Comparison of ENCODE assay signal across 8 mouse cellular contexts in the genomic region with DNA sequence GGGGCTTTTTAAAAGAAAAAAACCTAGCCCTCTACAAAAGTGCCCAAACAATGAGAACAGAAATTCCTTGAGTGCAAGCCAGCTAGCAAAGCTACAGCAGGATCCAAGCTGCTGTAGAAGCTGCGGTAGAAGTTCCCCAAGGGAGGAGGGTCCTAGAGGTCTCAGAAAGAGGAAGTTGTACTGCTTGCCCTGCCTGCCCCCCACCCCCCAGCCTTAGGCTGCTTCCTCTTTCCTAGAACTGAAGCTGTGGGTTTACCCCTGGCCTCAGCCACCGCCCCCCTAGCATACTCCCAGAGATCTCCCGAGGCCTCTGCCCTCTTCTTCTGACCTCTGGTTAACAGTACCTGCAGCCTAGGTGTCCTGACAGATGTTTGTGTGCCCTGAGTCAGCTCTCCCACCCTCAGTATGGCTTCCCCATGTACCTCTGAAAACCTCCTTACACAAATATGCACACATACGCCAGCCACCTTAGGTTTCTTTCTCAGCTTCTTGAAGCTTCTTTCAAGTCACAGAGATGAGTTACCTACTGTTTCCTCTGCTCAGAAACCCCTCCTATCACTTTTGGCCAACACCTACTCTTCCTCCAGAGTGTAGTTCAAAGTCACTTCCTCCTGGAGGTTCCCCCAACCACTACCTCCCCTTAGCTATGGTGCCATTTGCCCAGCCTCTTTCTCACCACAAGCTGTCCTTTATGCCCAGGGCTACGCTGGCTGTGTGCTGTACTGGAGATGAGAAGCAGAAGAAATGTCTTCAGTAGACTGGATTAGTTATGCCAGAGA. TPM values are rescaled to one million over a fixed set of nuclear protein-coding genes. Genes with fewer than 3 reads are reported as not detected.
DNase-seq lines count a peak whose midpoint lies in the region; ATAC-seq and TF ChIP-seq lines count a peak whose summit lies in the region.

No protein-coding gene starts in this region.

- H3K36me3 ChIP-seq in lung, embryonic 14.5 days (ENCODE audit: insufficient read depth) = no peaks in the 10 kb centered on the region
- no peaks in the 10 kb centered on the region for H3K36me3 ChIP-seq in stomach, embryonic 16.5 days (ENCODE audit: control insufficient read depth, insufficient read depth, low read length)

- H3K9ac ChIP-seq in lung, embryonic 14.5 days = no peak overlapping the region
- H3K9ac ChIP-seq in stomach, embryonic 16.5 days (ENCODE audit: low read length) = peak overlapping the region; percentile 7; the same call in 1 of the 2 replicates

- 56% methylated on average over 5 of the region's 5 CpGs for WGBS in lung, embryonic 14.5 days
- WGBS in stomach, embryonic 16.5 days = 48% methylated on average over 5 of the region's 5 CpGs

- H3K4me1 ChIP-seq in lung, embryonic 14.5 days (ENCODE audit: insufficient read depth) = peaks cover 5% of the 10 kb centered on the region; the same call in 1 of the 2 replicates
- H3K4me1 ChIP-seq in stomach, embryonic 16.5 days (ENCODE audit: control insufficient read depth, insufficient read depth, low read length) = peaks cover 18% of the 10 kb centered on the region; the same call in 1 of the 2 replicates

- no peak overlapping the region for H3K4me2 ChIP-seq in lung, embryonic 14.5 days
- 0 out of 2 replicates have a peak overlapping the region, but pooled peaks have one; percentile 17 for H3K4me2 ChIP-seq in stomach, embryonic 16.5 days (ENCODE audit: low read depth, low read length)

- no peak overlapping the region for H3K4me3 ChIP-seq in lung, embryonic 14.5 days (ENCODE audit: low read depth, low read length)
- no peak overlapping the region for H3K4me3 ChIP-seq in stomach, embryonic 16.5 days (replicated peaks; ENCODE audit: low read length)

- no peak for TF ChIP-seq CTCF in lung, embryonic 14.5 days (IDR thresholded peaks at IDR 0.05; ENCODE audit: low read depth)

- peak; percentile 60 to 66 for DNase-seq in right cerebral cortex, postnatal 10 days (ENCODE audit: low spot score in 2 of 2)
- no peak for DNase-seq in right cerebral cortex, postnatal 36 days (ENCODE audit: low spot score in 2 of 2)
- peak; percentile 45 for DNase-seq in heart, postnatal 4 days
- DNase-seq in lung, embryonic 14.5 days = peak; percentile 55
- DNase-seq in cerebellum, adult 11-12 months = no peak
- DNase-seq in adipocyte (ENCODE audit: low spot score) = no peak
- DNase-seq in testis, postnatal 14 days (ENCODE audit: low spot score) = no peak

- no peaks in the 10 kb centered on the region for H3K27me3 ChIP-seq in lung, embryonic 14.5 days (ENCODE audit: insufficient read depth, low read length)
- H3K27me3 ChIP-seq in stomach, embryonic 16.5 days (ENCODE audit: control insufficient read depth, insufficient read depth, low read length) = no peaks in the 10 kb centered on the region

- H3K27ac ChIP-seq in lung, embryonic 14.5 days (ENCODE audit: low read depth) = peak overlapping the region; percentile 5
- peak overlapping the region; percentile 76 for H3K27ac ChIP-seq in stomach, embryonic 16.5 days (ENCODE audit: low read length)

- no peaks in the 10 kb centered on the region for H3K9me3 ChIP-seq in lung, embryonic 14.5 days (ENCODE audit: low read depth, low read length)
- H3K9me3 ChIP-seq in stomach, embryonic 16.5 days (replicated peaks; ENCODE audit: control insufficient read depth, low read length) = no peaks in the 10 kb centered on the region

- no peak for ATAC-seq in lung, embryonic 14.5 days (ENCODE audit: insufficient read depth)
- 0 out of 2 replicates have a peak, but pooled peaks have one; percentile 23 for ATAC-seq in stomach, embryonic 16.5 days (ENCODE audit: insufficient read depth, low FRiP score)

RNA-seq across cellular contexts. Expression of gene Relt, which starts 7.3 kb away (rescaled TPM):
- total RNA-seq in heart, postnatal 4 days (2021) = 1 to 10 TPM; 5.6 to 6.4 TPM
- 3.8 and 4.1 TPM in 2 replicates for polyA plus RNA-seq in lung, embryonic 14.5 days (2014; fragmentation: Nextera tagmentation; extraction: Ambion mirVana)
- polyA plus RNA-seq in stomach, embryonic 16.5 days (2015; fragmentation: Nextera tagmentation; extraction: Ambion mirVana) = 3.3 and 4.0 TPM in 2 replicates

Comparison
In these comparisons a context has a peak if more than half of its experiments do, and no peak if none do; other contexts are left out.
1. DNase-seq: peak in right cerebral cortex, postnatal 10 days (2 of 2), heart, postnatal 4 days (single experiment) and lung, embryonic 14.5 days (single experiment); none in right cerebral cortex, postnatal 36 days (0 of 2), cerebellum, adult 11-12 months (single experiment), adipocyte (single experiment) and testis, postnatal 14 days (single experiment).